Mouse (Mus musculus): Measurements from ENCODE around the gene Shroom3.

Shroom3 gene

DNA sequence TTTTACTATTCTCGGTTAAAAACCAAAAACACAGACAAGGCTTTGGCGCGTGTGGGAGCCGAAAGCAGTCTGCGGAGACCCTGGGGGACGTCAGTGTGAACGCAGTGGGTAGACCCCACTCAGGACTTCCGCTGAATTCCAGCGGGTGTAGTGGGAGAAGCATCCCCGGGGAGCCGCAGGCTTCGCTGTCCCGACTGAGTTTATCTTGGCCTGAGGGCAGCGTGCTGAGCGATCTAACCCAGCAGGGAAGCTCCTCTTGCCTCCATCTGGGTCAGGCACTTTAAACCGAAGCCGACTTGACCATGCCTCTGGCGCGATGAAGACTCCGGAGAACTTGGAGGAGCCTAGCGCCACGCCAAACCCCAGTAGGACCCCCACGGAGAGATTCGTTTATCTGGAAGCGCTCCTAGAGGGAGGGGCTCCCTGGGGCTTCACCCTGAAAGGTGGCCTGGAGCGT lies at the start of gene Shroom3:
Gene Shroom3 (plus strand): TSS at position 85 of the 457 bp plus-strand sequence.
- DNase-seq, result no peak

DNA sequence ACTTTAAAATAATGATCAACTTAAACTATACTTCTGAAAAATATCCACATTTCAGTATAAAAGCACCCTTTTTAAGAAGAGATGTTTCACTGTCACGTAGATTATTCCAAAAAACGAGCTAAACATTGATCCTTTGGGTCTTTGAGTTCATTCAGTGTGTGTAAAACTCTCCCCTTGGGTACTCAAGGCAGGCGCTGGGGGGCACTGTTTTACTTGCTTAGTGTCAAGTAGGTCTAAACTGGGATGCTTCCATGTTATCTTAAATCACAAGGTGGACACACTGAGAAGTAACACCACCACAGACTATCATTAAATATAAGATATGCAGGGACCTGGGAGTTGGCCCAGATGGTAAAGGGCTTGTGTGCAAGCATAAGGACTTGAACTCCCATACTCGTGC lies 49.7 kb upstream of the Shroom3 start:
- no peak for DNase-seq

DNA sequence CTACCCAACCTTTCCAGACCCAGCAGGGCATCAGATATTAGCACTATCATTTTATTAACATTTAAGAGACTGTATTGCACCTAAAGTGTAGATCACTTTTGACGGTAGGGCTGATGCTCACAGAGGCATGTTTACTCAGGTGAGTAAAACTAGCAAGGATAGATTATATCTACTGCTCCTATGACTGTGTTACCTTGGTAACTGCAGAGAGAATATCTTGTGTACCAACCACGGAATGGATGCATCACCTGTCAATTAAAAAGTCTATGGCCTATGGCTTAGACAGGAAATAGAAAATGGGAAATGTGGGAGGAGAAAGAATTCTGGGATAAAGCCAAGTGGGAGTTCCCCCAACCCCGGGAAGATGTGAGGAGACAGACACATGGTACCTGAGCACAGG lies 48.3 kb upstream of the Shroom3 start:
- no peak for DNase-seq

DNA sequence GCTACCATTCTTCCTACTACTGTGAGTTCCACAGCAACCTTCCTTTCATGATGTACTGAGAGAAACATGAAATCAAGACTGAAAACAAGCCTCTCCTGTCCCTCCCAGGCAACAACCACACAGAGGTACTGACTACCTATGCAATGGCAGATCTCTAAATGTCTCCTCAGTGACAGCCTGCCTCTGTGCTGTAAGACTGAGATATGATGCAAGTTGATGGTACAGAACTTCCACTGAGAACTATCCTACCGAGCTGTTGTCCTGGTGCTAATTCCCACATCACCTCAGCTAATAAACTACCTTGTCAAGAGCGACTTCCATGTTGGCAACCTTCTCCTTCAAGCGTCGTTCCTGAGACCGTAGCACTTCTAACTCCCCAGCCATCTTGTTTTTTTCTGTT lies 47.3 kb upstream of the Shroom3 start:
- DNase-seq, result no peak

DNA sequence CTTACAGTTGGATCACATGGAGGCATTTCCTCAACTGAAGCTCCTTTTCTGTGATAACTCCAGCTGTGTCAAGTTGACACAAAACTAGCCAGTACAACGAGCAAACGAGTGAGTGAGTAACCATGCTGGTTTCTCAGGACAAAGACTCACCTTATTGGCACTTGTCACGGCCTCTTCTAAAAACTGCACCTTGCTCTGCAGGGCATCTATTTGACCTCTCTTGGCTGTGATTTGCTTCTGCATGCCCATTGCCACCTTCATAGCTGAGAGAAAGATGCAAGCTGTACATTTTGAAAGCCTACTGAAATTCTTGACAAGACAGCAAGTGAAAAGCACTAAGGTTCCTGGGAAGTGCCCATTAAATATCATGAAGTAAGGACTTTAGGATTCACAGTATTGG lies 42.4 kb upstream of the Shroom3 start:
- DNase-seq, result no peak

DNA sequence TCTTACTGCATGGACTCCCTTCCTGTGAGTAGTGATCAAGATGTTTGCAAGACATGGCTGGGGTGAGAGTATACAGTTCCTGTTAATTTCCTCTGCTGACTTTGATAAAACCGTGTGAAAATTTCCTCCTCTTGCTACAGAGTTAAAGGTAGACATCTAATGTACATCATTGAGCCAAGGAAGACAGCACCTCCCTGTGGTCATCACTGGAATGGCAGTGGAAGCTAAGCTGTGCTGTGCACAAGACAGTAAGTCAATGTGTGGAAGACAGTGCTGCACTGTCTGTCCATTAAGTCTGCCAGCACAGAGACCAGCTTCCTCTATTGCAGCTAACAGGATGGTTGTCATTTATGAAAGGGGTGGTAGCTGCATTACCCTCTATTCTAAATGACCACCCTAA lies 27.0 kb upstream of the Shroom3 start:
- peak; percentile 21 for DNase-seq

DNA sequence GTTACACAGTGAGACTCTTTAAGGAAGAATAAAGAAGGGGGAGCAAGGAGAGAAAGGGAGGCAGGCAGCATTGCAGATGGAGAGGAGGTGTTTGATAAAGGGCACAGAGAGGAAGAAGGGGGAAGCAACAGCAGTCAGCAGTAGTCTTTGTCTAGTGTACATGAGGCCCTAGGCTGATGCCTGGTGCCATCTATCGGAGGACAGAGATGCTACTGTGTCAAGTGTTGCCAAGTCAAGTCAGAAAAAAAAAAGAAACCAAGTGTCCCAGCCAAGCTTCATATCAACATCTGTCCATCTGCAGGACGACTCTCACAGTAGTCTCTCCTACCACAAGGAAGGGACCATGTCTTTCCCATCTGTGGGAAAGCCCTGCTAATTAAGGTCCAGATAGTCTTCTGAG lies 18.9 kb upstream of the Shroom3 start:
- DNase-seq, result no peak

DNA sequence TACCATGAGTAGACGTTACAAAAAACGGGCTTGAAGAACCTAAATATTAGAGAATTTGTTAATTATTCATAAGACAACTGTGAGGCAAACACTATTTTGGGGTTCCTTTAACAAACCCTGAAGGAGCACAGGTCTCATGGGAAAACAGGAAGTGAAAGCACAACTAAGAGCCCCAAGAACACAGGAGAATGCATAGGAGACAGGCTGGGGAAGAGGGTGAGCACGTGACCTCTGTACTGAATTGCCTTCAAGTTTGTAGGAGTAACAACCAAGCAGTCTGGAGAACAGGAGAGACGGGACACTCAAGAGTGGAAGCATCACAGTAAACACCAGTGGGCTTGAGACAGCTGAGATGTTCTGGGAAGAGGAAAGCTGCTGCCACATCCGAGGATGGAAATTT lies 16.4 kb upstream of the Shroom3 start:
- no peak for DNase-seq

DNA sequence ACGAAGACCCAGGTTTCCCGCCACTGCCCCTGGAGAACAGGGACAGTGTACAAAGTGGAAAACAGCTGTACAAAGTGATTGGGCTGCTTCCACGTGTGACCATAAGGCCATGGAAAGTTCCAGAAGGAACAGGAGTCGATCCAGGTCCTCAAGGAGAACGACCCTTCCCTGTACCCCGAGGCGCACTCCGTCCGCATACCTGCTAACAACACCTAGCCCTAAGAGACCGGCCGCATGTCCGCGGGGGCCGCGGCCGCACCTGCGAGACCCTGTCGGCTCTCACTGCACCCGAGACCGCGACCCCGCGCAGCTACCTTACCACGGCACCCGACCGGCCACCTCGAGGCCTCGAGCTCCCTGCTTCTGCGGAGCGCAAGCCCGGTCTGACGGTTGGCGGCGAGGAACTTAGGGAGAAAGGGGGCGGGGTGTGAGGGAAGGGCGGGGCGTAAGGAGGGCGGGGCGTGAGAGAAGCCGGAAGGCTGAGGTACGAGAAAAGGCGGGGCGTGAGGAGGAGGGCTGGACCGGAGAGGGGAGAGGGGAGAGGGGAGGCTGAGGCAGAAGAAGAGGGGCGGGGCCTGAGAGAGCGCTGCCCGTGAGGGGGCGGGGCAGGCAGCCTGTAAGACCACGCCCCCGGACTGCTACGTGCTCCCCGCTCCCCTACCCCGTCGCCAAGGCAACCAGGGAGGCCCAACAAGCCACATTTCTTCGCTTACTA lies 8.2 kb upstream of the Shroom3 start, which contains the start of gene Ccdc158:
Gene Ccdc158 (minus strand): TSS at position 413 of the 715 bp plus-strand sequence.
- DNase-seq, result peak; percentile 32

DNA sequence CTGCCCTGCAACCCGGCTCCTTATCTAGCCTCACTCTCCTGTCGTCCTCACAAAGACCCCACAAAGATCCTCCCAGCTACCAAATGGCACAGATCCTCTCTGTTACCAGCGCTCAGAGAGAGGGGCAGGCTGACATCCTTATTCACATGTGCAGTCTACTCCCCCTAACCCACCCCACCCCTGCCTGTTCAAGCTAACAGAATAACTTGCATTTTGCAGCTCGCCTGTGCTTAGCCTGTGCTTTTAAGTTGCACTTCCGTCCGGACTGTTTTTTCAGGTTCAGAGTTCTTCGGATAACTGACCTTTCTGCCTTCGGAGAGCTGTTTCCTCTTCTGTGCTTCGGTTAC lies 7.7 kb upstream of the Shroom3 start:
- DNase-seq, result no peak

DNA sequence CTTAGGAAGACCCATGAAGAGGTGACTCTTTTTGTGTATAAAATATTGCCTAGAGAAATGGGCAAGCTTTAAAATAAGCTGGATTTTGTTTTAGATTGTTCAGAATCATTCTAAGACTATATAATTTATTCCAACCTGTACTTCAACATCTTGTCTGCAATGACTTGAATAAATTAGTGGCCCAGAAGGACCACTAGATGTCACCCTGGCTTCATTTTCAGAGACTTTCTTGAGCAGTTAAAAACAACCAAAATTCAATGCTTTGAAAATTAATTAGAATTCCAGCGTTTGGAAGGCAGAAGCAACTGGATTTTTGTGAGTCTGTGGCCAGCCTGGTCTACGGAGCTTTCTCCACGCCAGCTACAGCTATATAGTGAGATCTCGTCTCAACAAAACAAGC lies 3.8 kb upstream of the Shroom3 start:
- peak; percentile 9 for DNase-seq

DNA sequence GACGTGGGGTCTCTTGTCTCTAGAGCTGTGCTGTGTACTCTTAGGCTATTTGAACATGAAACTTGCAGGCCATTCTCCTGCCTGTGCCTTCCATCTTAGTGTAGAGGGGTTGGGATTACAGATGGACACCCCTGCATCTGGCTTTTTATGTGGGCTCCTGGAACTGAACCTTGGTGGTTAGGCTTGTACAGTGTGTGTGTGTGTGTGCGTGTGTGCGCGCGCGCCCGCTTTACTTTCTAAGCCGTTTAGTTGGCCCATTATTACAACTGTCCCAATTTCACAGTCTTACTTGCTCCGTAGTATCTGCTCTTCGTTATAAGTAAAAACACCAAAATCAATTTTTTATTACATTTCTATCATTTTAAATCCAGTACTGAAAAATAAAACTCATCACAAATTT lies 1.4 kb upstream of the Shroom3 start:
- no peak for DNase-seq

DNA sequence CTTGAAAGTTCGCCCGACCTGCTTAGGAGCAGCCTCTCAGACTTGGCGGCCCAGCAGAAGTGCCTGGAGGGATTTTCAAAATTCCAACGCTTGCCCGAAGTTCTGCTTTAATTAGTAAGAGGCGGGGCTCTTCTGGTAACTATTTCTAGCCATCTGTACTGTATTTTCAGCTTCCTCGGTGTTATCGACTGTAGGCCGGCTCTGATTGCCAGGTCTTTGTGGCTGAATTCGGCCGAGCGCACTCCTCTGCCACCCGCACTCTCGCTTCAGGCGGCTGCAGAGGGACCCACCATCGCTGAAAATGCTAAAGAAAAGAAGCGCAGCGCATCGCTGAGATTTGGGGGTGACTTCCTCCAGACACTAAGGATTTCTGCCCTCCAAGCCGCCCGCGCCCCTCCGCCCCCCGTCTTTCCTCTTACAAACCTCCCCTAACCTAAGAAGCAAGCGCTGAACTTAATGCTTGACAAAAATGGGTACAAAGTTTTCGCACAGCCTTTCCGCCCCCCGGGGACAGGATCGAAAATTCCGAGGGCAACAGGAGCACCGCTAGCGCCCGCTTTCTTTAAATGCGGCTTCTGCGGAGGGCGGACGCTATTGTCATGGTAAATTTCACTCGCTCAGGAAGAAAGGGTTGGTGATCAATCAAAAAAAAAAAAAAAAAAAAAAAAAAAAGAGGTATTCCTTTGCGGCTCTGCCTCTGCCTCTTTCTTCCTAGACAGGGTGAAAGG lies 450 bp upstream of the Shroom3 start:
- no peak for DNase-seq

DNA sequence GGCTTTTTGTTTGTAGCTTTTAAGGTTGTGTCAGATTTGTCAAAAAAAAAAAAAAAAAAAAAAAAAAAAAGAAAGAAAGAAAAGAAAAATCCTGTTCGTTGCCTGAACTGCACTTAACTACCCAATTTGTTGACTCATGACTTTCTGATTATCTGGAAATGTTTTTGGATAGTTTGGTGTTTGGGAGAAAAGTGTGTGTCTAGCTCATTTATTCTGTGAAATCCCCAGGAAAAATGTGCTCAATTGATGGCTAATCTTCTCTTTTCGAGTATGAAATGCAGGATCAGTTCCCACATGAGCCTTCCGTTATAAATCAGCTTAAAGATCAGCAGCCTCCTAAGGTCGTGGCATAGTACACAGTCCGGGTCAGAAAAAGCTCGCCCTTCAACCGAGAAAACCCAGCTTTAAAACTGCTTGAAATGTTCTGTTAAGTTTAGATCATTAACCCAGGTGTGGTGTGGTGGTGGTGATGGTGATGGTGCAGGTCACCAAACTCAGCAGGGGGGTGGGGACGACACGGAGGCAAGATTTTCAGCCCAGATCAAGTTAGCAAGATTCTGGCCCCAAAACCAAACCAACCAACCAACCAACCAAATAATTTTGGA lies 738 bp downstream of the Shroom3 start:
- DNase-seq, result no peak

DNA sequence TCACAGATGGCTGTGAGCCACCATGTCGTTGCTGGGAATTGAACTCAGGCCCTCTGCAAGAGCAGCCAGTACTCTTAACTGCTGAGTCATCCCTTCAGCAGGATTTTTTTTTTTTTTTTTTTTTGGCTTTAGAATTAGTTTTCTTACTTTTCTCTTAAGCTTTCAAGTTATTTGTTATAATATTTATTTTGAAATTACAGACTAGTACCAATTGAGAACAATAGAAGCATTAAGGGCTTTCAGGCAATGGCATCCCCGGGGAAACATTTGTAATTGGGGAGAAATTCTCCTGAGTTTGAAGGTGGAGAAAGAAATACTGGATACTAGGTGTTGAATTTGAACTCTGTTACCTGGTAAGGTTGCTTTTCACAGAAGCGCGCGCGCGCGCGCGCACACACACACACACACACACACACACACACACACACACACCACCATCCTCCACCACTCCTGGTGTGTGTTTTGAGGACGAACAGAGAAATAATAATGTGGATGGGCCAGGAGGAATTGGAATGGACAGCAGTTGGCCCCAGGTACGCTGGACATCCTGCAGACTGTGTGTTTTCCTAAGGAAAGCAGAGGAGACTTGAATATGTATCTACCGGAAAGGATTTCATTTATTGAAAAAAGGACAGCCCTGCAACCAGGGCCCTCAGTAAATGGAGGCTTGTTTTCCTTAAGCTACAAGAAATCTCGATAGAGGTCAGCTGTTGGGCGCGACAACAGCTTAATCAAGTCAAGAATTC lies 1.7 kb downstream of the Shroom3 start:
- no peak for DNase-seq

DNA sequence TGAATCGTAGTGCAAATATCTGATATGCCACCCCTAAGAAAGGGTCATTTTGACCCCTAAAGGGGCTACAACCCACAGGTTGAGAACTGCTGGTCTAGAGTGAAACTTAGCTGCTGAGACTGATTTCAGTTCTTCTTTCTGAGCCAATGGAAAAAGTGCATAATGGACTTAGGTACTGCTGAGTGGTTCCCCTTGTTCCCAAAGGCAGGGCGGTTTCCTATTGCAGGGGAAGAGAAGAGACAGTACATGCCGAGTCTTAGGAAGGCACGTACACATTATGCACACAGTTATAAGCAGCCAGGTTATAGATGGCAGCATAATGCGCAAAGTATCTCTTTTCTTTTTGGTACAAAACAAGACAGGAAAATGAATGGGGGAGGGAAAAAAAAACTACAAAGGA lies 4.9 kb downstream of the Shroom3 start:
- DNase-seq, result no peak

DNA sequence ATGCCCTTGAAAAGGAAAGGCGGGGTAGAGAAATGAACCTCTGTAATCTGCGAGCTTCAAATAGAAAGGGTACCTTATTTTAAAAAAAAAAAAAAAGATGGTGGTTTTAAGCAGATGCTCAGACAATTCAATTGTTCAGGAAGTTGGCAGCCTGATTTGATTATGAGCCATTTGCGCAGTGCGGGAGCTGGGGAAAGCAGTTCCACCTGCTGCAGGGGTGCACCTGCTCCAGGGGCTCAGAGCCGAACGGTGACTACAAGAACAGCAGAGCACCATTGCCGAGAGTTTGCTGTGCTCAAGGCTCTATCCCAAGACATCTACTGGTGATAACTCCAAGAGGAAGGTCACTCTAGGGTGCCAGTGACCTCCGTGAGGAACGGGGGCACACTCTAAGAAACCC lies 5.3 kb downstream of the Shroom3 start:
- DNase-seq, result no peak

DNA sequence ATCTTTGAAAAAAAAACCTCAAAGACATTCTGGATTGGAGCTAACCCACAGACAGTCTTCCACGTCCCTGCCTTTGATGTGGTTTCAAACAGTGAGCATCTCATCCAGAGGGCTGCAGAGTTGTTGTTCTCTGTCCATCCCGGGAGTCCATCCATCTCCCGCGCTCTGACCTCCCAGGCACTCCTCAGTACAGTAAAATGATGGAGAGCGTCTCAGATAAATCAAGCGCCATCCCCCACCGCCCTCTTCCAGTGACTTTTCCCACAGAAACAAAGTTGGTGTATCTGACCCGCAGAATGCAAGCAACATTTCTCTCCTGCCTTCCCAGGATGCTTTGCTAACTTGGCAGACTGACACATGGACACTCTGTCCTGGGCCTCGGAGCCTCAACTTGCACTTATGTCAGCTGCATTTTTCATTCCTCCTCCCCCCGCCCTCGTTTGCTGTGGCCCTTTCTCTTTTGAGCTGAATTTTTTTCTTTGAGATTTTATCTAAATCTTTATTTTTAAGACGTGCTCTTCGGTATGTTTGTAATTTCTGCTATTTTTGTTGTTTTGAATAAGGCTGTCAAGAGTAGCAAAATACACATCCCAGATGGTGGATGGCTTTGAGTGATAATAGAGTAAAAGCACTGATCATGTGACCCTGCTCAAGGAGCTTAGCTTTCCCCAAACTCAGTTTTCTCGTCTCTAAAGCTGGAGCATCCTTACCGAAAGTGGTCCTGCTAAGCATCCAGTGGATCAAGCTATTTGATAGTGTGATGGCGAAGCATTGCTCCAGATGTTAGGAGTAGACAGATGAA lies 9.2 kb downstream of the Shroom3 start:
- no peak for DNase-seq

DNA sequence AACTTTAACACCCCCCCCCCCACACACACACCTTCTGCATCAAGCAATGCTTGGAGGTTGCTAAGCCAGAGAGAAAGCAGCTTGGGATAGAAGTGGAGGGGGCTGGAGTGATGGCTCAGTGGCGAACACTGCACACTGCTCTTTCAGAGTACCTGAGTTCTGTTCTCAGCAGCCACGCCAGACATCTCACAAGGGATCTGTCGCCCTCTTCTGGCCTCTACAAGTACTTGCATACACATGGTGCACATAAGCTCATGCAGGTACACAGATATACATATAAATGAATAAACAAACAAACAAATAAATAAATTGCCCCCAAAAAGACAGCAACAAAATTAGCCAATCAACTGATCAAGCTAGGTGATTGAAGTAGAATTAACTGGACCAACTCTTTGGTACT lies 10.5 kb downstream of the Shroom3 start:
- DNase-seq, result no peak

DNA sequence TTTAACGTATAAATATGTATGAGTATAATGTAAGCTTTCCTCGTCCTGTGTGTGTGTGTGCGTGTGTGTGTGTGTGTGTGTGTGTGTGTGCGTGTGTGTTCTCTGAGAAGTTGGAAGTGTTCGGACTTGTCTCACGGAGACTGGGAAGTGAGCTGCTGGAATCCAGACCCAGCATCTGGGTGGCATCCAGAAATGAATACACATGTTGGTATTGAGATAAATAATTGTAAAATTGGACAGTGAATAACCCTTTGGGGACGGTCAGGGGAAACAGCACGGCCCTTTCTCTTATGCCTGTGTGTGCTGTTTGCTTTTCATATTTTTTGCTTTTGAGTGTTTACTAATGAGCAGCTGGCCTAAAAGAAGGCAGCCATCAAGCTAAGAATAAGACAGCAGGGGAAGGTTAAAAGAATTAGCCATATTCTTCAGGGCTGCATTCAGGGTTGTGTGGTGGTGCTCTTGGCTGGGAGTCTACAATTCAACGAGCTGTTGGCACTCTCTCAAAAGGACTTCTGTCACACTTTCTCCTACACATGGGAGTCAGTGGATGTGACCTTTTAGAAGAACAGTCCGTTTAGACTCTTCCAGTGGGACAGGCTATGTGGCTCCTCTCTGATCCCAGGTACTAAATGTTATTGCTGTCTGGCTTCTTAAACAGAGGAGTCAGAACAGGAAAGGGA lies 11.2 kb downstream of the Shroom3 start:
- DNase-seq, result no peak

DNA sequence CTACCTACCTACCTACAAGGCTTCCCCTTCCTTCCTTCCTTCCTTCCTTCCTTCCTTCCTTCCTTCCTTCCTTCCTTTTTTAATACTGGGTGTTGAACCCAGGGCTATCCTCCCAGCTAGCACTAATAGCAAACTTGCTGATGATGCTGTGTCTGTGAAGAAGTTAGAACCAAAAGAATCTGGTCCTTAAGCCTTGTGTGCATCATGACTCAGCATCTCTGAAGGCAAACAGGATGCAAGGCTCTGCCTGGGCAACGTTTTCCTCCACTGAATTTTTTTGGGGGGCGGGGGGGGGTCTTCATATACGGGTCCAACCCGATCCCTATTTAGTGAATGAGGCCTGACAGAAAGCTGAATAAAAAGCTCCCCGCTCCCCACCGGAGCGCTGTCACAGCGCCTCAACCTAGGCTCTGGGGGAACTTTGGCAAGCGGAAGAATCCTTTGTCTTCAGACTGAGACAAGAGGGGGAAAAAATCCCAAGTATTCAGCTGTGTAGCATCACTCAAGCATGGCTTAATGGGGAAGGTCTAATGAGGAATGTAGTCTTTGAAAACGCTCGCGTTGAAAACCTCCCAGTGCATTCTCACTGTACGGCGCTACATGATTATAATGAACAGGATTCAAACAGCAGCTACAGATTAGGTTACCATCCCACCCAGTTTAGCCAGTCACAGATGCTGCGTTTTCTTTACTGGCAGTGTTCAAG lies 15.0 kb downstream of the Shroom3 start:
- DNase-seq, result no peak

Data from cerebellum, adult 9-11 months (tissue).